Mouse (Mus musculus) heart, postnatal 0 days (tissue): ENCODE results near the gene Prkar1b.

Experiments used
- CTCF ChIP-seq: IDR thresholded peaks from 2 replicates; pipeline ENCODE4 v1.5.1; 2016; ENCODE audit warnings: antibody characterized with exemption, control low read depth, low read depth
- EP300 ChIP-seq: IDR thresholded peaks from 2 replicates; pipeline ENCODE4 v1.6.1; 2016; ENCODE audit warnings: antibody characterized with exemption, low read depth

DNA sequence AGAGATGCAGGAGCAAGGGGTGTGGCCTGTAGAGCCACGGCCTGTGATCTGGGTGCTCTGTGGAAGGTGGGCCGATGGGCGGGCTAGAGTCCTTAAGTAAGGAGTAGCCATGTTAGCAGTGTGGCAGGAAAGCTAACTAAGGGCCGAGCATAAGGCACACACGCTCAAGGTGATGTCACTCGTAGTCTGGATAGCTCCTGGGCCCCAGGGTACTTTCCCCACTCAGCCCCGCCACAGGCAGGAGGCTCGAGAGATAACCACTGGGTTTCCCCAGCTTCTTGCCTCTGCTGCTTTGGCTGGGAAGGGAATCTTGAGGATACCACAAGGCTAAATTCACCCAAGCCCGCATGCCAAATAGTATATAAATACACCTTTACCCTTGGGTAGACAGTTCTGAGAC, 178.4 kb downstream of the Prkar1b start:
- TF ChIP-seq EP300 = no peak
- no peak for TF ChIP-seq CTCF
